Mouse (Mus musculus) neural tube, embryonic 13.5 days (tissue): ENCODE data around the gene Mroh7. TPM values are rescaled to one million over a fixed set of nuclear protein-coding genes. Genes with fewer than 3 reads are reported as not detected.
"Not testable (repeated sequence)": the region's sequence is repeated elsewhere in the genome, so short reads cannot be mapped to it uniquely, and the experiment has no call there.

Source experiments
- ATAC-seq: fragments of 200-750 bp; cut with Nextera tagmentation; 2 replicates; pipeline ENCODE4 v1.8.0; 2017; ENCODE audit warnings: low read depth, mild to moderate bottlenecking, moderate TSS enrichment, moderate library complexity
- H3K27ac ChIP-seq: fragments of 300-500 bp; sonication (generic); replicated peaks from 2 replicates; pipeline ENCODE4 v1.5.1; 2015; ENCODE audit warnings: moderate library complexity, mild to moderate bottlenecking, inconsistent platforms
- H3K27me3 ChIP-seq: fragments of 300-500 bp; sonication (generic); 2 replicates; pipeline ENCODE4 v1.6.1; 2015; ENCODE audit warnings: mild to moderate bottlenecking, inconsistent platforms
- H3K36me3 ChIP-seq: fragments of 300-500 bp; sonication (generic); 2 replicates; pipeline ENCODE4 v1.6.1; 2015; ENCODE audit warnings: mild to moderate bottlenecking, inconsistent platforms
- H3K4me1 ChIP-seq: fragments of 300-500 bp; sonication (generic); replicated peaks from 2 replicates; pipeline ENCODE4 v1.6.1; 2015; ENCODE audit warnings: inconsistent platforms
- H3K4me2 ChIP-seq: fragments of 300-500 bp; sonication (generic); 2 replicates; pipeline ENCODE4 v1.6.1; 2015; ENCODE audit warnings: inconsistent platforms, mild to moderate bottlenecking, moderate library complexity
- H3K4me3 ChIP-seq: fragments of 300-500 bp; sonication (generic); 2 replicates; pipeline ENCODE4 v1.5.1; 2015; ENCODE audit warnings: mild to moderate bottlenecking, inconsistent platforms
- H3K9ac ChIP-seq: fragments of 300-500 bp; sonication (generic); 2 replicates; pipeline ENCODE4 v1.6.1; 2015; ENCODE audit warnings: moderate library complexity, mild to moderate bottlenecking, inconsistent platforms
- H3K9me3 ChIP-seq: fragments of 300-500 bp; sonication (generic); 2 replicates; pipeline ENCODE4 v1.6.1; 2016; ENCODE audit warnings: inconsistent platforms
- WGBS: fragments of 180-500 bp; shearing (Covaris S2); methylation state at CpG from one replicate; pipeline ENCODE4 v1.1.7; 2015; 5-methylcytosine and 5-hydroxymethylcytosine counted together
- polyA plus RNA-seq: library from polyadenylated mRNA; unstranded; fragments of >200 nt; fragmentation: Nextera tagmentation; extraction: Ambion mirVana; gene quantifications from 2 replicates; pipeline ENCODE4 v1.2.1, GENCODE M21; 2015

The Mroh7 gene
- polyA plus RNA-seq, 1 experiment from 2014 or later: 0.54 TPM

GRCm38 (mm10) chr4:106736884-106737283 is 6.2 kb upstream of the Mroh7 start:
- not testable (repeated sequence) for H3K4me1 ChIP-seq, H3K9ac ChIP-seq, H3K4me2 ChIP-seq, H3K9me3 ChIP-seq, H3K4me3 ChIP-seq, H3K36me3 ChIP-seq, H3K27ac ChIP-seq, H3K27me3 ChIP-seq, ATAC-seq
- 86% methylated on average over 1 of the region's 1 CpGs for WGBS

- Histone ChIP-seq H3K4me1 (no peaks in the 10 kb centered on the region), H3K4me3 (no peak within 1 kb of the TSS), H3K9ac (no peak within 1 kb of the TSS), H3K36me3 (no peaks in the 10 kb centered on the region), H3K4me2 (no peak within 1 kb of the TSS), H3K27me3 (no peaks in the 10 kb centered on the region), H3K9me3 (no peaks in the 10 kb centered on the region), H3K27ac (no peak within 1 kb of the TSS)
- WGBS: 66% methylated on average over 4 of the region's 4 CpGs
- ATAC-seq: no peak
Observed at GRCm38 (mm10) chr4:106733636-106734035, 2.9 kb upstream of the Mroh7 start, which contains the start of gene Fam151a. Gene Fam151a (plus strand): TSS chr4:106733889.

- H3K9ac ChIP-seq: no peak overlapping the region
- no peaks in the 10 kb centered on the region for H3K9me3 ChIP-seq
- no peaks in the 10 kb centered on the region for H3K4me1 ChIP-seq
- H3K4me3 ChIP-seq: no peak overlapping the region
- no peak overlapping the region for H3K4me2 ChIP-seq
- WGBS: 90% methylated on average over 4 of the region's 4 CpGs
- no peak overlapping the region for H3K27ac ChIP-seq
- H3K36me3 ChIP-seq: no peaks in the 10 kb centered on the region
- H3K27me3 ChIP-seq: no peaks in the 10 kb centered on the region
- no peak for ATAC-seq
Observed at GRCm38 (mm10) chr4:106720631-106721030, 10.1 kb downstream of the Mroh7 start.

GRCm38 (mm10) chr4:106713622-106714021 is 17.1 kb downstream of the Mroh7 start:
- H3K9me3 ChIP-seq: no peaks in the 10 kb centered on the region
- no peak overlapping the region for H3K4me2 ChIP-seq
- H3K36me3 ChIP-seq: no peaks in the 10 kb centered on the region
- WGBS: 92% methylated on average over 6 of the region's 6 CpGs
- no peaks in the 10 kb centered on the region for H3K27me3 ChIP-seq
- no peak for ATAC-seq
- no peak overlapping the region for H3K4me3 ChIP-seq
- no peak overlapping the region for H3K9ac ChIP-seq
- no peak overlapping the region for H3K27ac ChIP-seq
- no peaks in the 10 kb centered on the region for H3K4me1 ChIP-seq

GRCm38 (mm10) chr4:106708408-106708807 is 22.3 kb downstream of the Mroh7 start:
- peaks cover 24% of the 10 kb centered on the region for H3K4me1 ChIP-seq
- no peaks in the 10 kb centered on the region for H3K36me3 ChIP-seq
- H3K27ac ChIP-seq: no peak overlapping the region
- WGBS: 3% methylated on average over 8 of the region's 8 CpGs
- peak overlapping the region; percentile 30; the same call in 1 of the 2 replicates for H3K4me2 ChIP-seq
- H3K9ac ChIP-seq: no peak overlapping the region
- no peak overlapping the region for H3K4me3 ChIP-seq
- no peaks in the 10 kb centered on the region for H3K9me3 ChIP-seq
- ATAC-seq: peak; percentile 36; the same call in 1 of the 2 replicates
- H3K27me3 ChIP-seq: no peaks in the 10 kb centered on the region

- Histone ChIP-seq H3K9ac (no peak overlapping the region), H3K4me1 (peaks cover 24% of the 10 kb centered on the region), H3K27me3 (no peaks in the 10 kb centered on the region), H3K36me3 (no peaks in the 10 kb centered on the region), H3K4me2 (peak overlapping the region; percentile 30; the same call in 1 of the 2 replicates), H3K9me3 (no peaks in the 10 kb centered on the region), H3K27ac (no peak overlapping the region), H3K4me3 (no peak overlapping the region)
- WGBS: 28% methylated on average over 5 of the region's 5 CpGs
- ATAC-seq: 0 out of 2 replicates have a peak, but pooled peaks have one; percentile 6
Observed at GRCm38 (mm10) chr4:106707957-106708356, 22.8 kb downstream of the Mroh7 start.

- H3K4me2 ChIP-seq: no peak overlapping the region
- H3K27me3 ChIP-seq: no peaks in the 10 kb centered on the region
- no peak overlapping the region for H3K4me3 ChIP-seq
- H3K9ac ChIP-seq: peak overlapping the region; percentile 38; the same call in 1 of the 2 replicates
- WGBS: 33% methylated on average over 8 of the region's 8 CpGs
- H3K4me1 ChIP-seq: peaks cover 44% of the 10 kb centered on the region
- no peaks in the 10 kb centered on the region for H3K36me3 ChIP-seq
- H3K27ac ChIP-seq: peak overlapping the region; percentile 78
- no peaks in the 10 kb centered on the region for H3K9me3 ChIP-seq
- no peak for ATAC-seq
Observed at GRCm38 (mm10) chr4:106705096-106705665, 25.5 kb downstream of the Mroh7 start.

- no peaks in the 10 kb centered on the region for H3K36me3 ChIP-seq
- H3K27me3 ChIP-seq: no peaks in the 10 kb centered on the region
- H3K9me3 ChIP-seq: no peaks in the 10 kb centered on the region
- peak overlapping the region; percentile 78 for H3K27ac ChIP-seq
- 42% methylated on average over 11 of the region's 11 CpGs for WGBS
- H3K4me3 ChIP-seq: no peak overlapping the region
- H3K4me1 ChIP-seq: peaks cover 51% of the 10 kb centered on the region
- 0 out of 2 replicates have a peak overlapping the region, but pooled peaks have one; percentile 17 for H3K9ac ChIP-seq
- ATAC-seq: peak; percentile 33; the same call in 1 of the 2 replicates
- no peak overlapping the region for H3K4me2 ChIP-seq
Observed at GRCm38 (mm10) chr4:106704416-106704815, 26.3 kb downstream of the Mroh7 start.

- no peak for ATAC-seq
- H3K27ac ChIP-seq: peak overlapping the region; percentile 78
- WGBS: 78% methylated on average over 10 of the region's 10 CpGs
Observed at GRCm38 (mm10) chr4:106703956-106704355, 26.8 kb downstream of the Mroh7 start.

GRCm38 (mm10) chr4:106700798-106701197 is 29.9 kb downstream of the Mroh7 start:
- Histone ChIP-seq H3K4me2 (no peak overlapping the region), H3K4me3 (no peak overlapping the region), H3K9ac (no peak overlapping the region), H3K27me3 (no peaks in the 10 kb centered on the region), H3K27ac (peak overlapping the region; percentile 72), H3K4me1 (peaks cover 53% of the 10 kb centered on the region), H3K36me3 (no peaks in the 10 kb centered on the region), H3K9me3 (no peaks in the 10 kb centered on the region)
- peak; percentile 15; the same call in 1 of the 2 replicates for ATAC-seq
- 24% methylated on average over 4 of the region's 4 CpGs for WGBS

More at GRCm38 (mm10) chr4:106703956-106704355, 26.8 kb downstream of the Mroh7 start:
- Histone ChIP-seq H3K4me1 (peaks cover 52% of the 10 kb centered on the region), H3K4me3 (no peak overlapping the region), H3K27me3 (no peaks in the 10 kb centered on the region), H3K9me3 (no peaks in the 10 kb centered on the region), H3K36me3 (no peaks in the 10 kb centered on the region), H3K9ac (no peak overlapping the region), H3K4me2 (no peak overlapping the region)

GRCm38 (mm10) chr4:106699989-106700388 is 30.7 kb downstream of the Mroh7 start:
- Histone ChIP-seq H3K4me1 (peaks cover 45% of the 10 kb centered on the region), H3K27ac (peak overlapping the region; percentile 72; the same call in 1 of the 2 replicates), H3K9ac (0 out of 2 replicates have a peak overlapping the region, but pooled peaks have one; percentile 6), H3K4me2 (no peak overlapping the region), H3K36me3 (no peaks in the 10 kb centered on the region), H3K27me3 (no peaks in the 10 kb centered on the region; the same call in 1 of the 2 replicates), H3K9me3 (no peaks in the 10 kb centered on the region), H3K4me3 (no peak overlapping the region)
- 20% methylated on average over 9 of the region's 9 CpGs for WGBS
- ATAC-seq: 0 out of 2 replicates have a peak, but pooled peaks have one; percentile 28

GRCm38 (mm10) chr4:106693841-106694430 is 36.8 kb downstream of the Mroh7 start:
- Histone ChIP-seq H3K9me3 (no peaks in the 10 kb centered on the region), H3K36me3 (no peaks in the 10 kb centered on the region), H3K27ac (no peak overlapping the region), H3K4me3 (no peak overlapping the region), H3K9ac (no peak overlapping the region), H3K4me2 (no peak overlapping the region), H3K4me1 (0 out of 2 replicates have a peak, but pooled peaks cover 4% of the 10 kb centered on the region), H3K27me3 (no peaks in the 10 kb centered on the region; the same call in 1 of the 2 replicates)
- no peak for ATAC-seq
- 80% methylated on average over 15 of the region's 15 CpGs for whole genome bisulfite sequencing
